Mouse (Mus musculus) liver, adult 2 months (tissue): ENCODE measurements around the gene Rarg. TPM values are rescaled to one million over a fixed set of nuclear protein-coding genes. Genes with fewer than 3 reads are reported as not detected.
A peak's percentile ranks its signal among the peaks of the same experiment; 100 is the strongest.

Experiments used
- DNase-seq: peaks from one replicate; pipeline ENCODE4 v3.0.0-alpha.2; 2011; ENCODE audit warnings: low read depth, low spot score; ENCODE audit errors: extremely low read depth
- H3K27ac ChIP-seq: fragments of 200-500 bp; replicated peaks from 2 replicates; pipeline ENCODE4 v1.5.1; 2012; ENCODE audit warnings: low read depth, mild to moderate bottlenecking, control low read depth, inconsistent platforms, low read length; ENCODE audit not compliant: insufficient read depth
- H3K27me3 ChIP-seq: fragments of 200-500 bp; 2 replicates; pipeline ENCODE4 v1.6.1; 2012; ENCODE audit warnings: mild to moderate bottlenecking, moderate library complexity, low read length, inconsistent platforms; ENCODE audit not compliant: control insufficient read depth, insufficient read depth
- H3K36me3 ChIP-seq: fragments of 200-500 bp; 2 replicates; pipeline ENCODE4 v1.6.1; 2012; ENCODE audit warnings: low read length, inconsistent platforms; ENCODE audit not compliant: control insufficient read depth, insufficient read depth
- H3K4me1 ChIP-seq: fragments of 200-500 bp; 2 replicates; pipeline ENCODE4 v1.6.1; 2011; ENCODE audit warnings: low read length; ENCODE audit not compliant: control insufficient read depth, insufficient read depth
- H3K4me3 ChIP-seq: fragments of 200-500 bp; 2 replicates; pipeline ENCODE4 v1.5.1; 2011; ENCODE audit warnings: low read depth, mild to moderate bottlenecking, control low read depth, low read length, moderate library complexity; ENCODE audit not compliant: insufficient read depth
- H3K79me2 ChIP-seq: fragments of 200-500 bp; 2 replicates; pipeline ENCODE4 v1.6.1; 2012; ENCODE audit warnings: inconsistent platforms, mild to moderate bottlenecking, low read length, moderate library complexity; ENCODE audit not compliant: control insufficient read depth, insufficient read depth
- H3K9ac ChIP-seq: fragments of 200-500 bp; 2 replicates; pipeline ENCODE4 v1.6.1; 2012; ENCODE audit warnings: low read depth, mild to moderate bottlenecking, control low read depth, inconsistent platforms, low read length
- CTCF ChIP-seq: fragments of 200-500 bp; IDR thresholded peaks from 2 replicates; pipeline ENCODE4 v1.5.1; 2011; ENCODE audit warnings: low read depth, low read length, control low read depth
- POLR2A ChIP-seq: fragments of 200-500 bp; IDR thresholded peaks from 2 replicates; pipeline ENCODE4 v1.6.1; 2011; ENCODE audit warnings: low read length, control low read depth; ENCODE audit not compliant: insufficient read depth; ENCODE audit errors: extremely low read depth
- WGBS: fragments of 180-500 bp; shearing (Covaris S2); methylation state at CpG from one replicate; pipeline ENCODE4 v1.1.7; 2018; 5-methylcytosine and 5-hydroxymethylcytosine counted together
- polyA plus RNA-seq: library from polyadenylated mRNA; depleted of rRNA; stranded (reverse); fragments of >200 nt; gene quantifications from 2 replicates; pipeline ENCODE4 v1.2.3, GENCODE M21; 2012
- total RNA-seq: library from RNA; depleted of rRNA; stranded (reverse); fragments of >200 nt; gene quantifications from 2 replicates; pipeline ENCODE4 v1.2.3, GENCODE M21; 2014

The Rarg gene
- total and polyA plus RNA-seq, 2 experiments: 1.5 to 6.0 TPM

- no peak overlapping the region for H3K9ac ChIP-seq
- no peak overlapping the region for H3K27ac ChIP-seq
- TF ChIP-seq POLR2A (no peak), CTCF (no peak)
- H3K27me3 ChIP-seq: no peaks in the 10 kb centered on the region
- 86% methylated on average over 5 of the region's 5 CpGs for WGBS
- no peak for DNase-seq
- H3K4me1 ChIP-seq: peaks cover 2% of the 10 kb centered on the region; the same call in 1 of the 2 replicates
- no peaks in the 10 kb centered on the region for H3K79me2 ChIP-seq
- no peaks in the 10 kb centered on the region for H3K36me3 ChIP-seq
- H3K4me3 ChIP-seq: no peak overlapping the region
Observed at GRCm38 (mm10) chr15:102250521-102250920, 6.8 kb downstream of the Rarg start.

- peaks cover 4% of the 10 kb centered on the region; the same call in 1 of the 2 replicates for H3K4me1 ChIP-seq
- H3K27ac ChIP-seq: 0 out of 2 replicates have a peak overlapping the region, but pooled peaks have one; percentile 13
- WGBS: 68% methylated on average over 9 of the region's 9 CpGs
- no peaks in the 10 kb centered on the region for H3K36me3 ChIP-seq
- DNase-seq: no peak
- H3K4me3 ChIP-seq: no peak overlapping the region
- no peak overlapping the region for H3K9ac ChIP-seq
- H3K79me2 ChIP-seq: no peaks in the 10 kb centered on the region
- no peak for TF ChIP-seq CTCF
- TF ChIP-seq POLR2A: no peak
- no peaks in the 10 kb centered on the region for H3K27me3 ChIP-seq
Observed at GRCm38 (mm10) chr15:102249967-102250366, 7.3 kb downstream of the Rarg start.

- Histone ChIP-seq H3K4me3 (peak overlapping the region; percentile 5; the same call in 1 of the 2 replicates), H3K27ac (peak overlapping the region; percentile 35), H3K27me3 (no peaks in the 10 kb centered on the region), H3K36me3 (no peaks in the 10 kb centered on the region), H3K79me2 (no peaks in the 10 kb centered on the region), H3K4me1 (peaks cover 4% of the 10 kb centered on the region; the same call in 1 of the 2 replicates), H3K9ac (0 out of 2 replicates have a peak overlapping the region, but pooled peaks have one; percentile 8)
- 31% methylated on average over 13 of the region's 13 CpGs for WGBS
- TF ChIP-seq CTCF (no peak), POLR2A (no peak)
- DNase-seq: no peak
Observed at GRCm38 (mm10) chr15:102249251-102249691, 8.0 kb downstream of the Rarg start.

- DNase-seq: no peak
- Histone ChIP-seq H3K36me3 (no peaks in the 10 kb centered on the region), H3K79me2 (no peaks in the 10 kb centered on the region), H3K27me3 (no peaks in the 10 kb centered on the region), H3K27ac (peak overlapping the region; percentile 35), H3K9ac (no peak overlapping the region), H3K4me1 (peaks cover 4% of the 10 kb centered on the region; the same call in 1 of the 2 replicates), H3K4me3 (no peak overlapping the region)
- TF ChIP-seq POLR2A (no peak), CTCF (no peak)
- WGBS: 36% methylated on average over 3 of the region's 3 CpGs
Observed at GRCm38 (mm10) chr15:102248812-102249191, 8.5 kb downstream of the Rarg start.

GRCm38 (mm10) chr15:102248131-102248811, 9.0 kb downstream of the Rarg start:
- Histone ChIP-seq H3K9ac (peak overlapping the region; percentile 73), H3K4me3 (peak overlapping the region; percentile 74), H3K36me3 (no peaks in the 10 kb centered on the region), H3K27me3 (no peaks in the 10 kb centered on the region), H3K79me2 (no peaks in the 10 kb centered on the region), H3K27ac (peak overlapping the region; percentile 73), H3K4me1 (peaks cover 4% of the 10 kb centered on the region; the same call in 1 of the 2 replicates)
- 21% methylated on average over 8 of the region's 8 CpGs for WGBS
- no peak for DNase-seq
- no peak for TF ChIP-seq CTCF

GRCm38 (mm10) chr15:102247252-102248130, 9.8 kb downstream of the Rarg start:
- peak; percentile 42 for DNase-seq
- H3K9ac ChIP-seq: peak overlapping the region; percentile 81
- TF ChIP-seq CTCF (no peak), POLR2A (no peak)
- WGBS: 1% methylated on average over 59 of the region's 65 CpGs
- H3K4me3 ChIP-seq: peak overlapping the region; percentile 74
- no peaks in the 10 kb centered on the region for H3K27me3 ChIP-seq
- H3K27ac ChIP-seq: peak overlapping the region; percentile 95
- no peaks in the 10 kb centered on the region for H3K36me3 ChIP-seq
- peaks cover 4% of the 10 kb centered on the region; the same call in 1 of the 2 replicates for H3K4me1 ChIP-seq
- no peaks in the 10 kb centered on the region for H3K79me2 ChIP-seq
